ENCODE assay signal across 8 mouse cellular contexts in the genomic region with DNA sequence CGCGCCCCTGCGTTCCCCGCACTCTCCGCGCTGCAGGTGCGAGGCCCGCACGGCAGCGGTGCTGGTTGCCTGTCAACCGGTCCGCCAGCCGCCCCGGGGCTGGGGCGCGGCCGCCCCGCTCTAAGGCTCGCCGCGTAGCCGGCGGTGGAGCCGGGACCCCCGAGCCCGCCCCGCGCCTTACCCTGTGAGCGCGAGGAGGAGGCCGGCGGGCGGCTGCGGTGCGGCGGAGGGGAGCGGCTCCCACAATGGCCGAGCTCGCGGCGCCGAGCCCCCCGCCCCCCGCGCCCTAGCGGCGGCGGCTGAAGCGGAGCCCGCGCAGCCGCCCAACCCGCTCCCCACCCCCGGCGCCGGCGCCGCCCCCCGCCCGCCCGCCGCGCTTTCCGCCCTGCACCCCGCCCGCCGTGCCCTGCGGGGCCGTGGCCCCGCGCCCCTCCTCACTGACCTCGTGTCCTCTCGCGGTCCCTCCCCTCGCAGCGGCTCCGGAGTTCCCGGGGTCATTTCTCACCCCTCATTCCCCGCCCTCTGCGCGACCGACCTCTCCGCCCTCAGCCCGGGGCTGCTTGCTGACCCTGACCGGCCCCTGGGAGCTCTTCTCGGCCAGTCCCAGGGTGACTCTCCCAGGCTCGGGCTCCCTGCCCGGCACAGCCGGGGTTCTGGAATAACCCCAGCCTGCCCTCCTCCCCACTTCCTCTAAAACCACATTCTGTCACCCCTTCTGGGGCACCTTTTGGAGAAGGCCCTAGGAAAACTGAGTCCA. TPM values are rescaled to one million over a fixed set of nuclear protein-coding genes. Genes with fewer than 3 reads are reported as not detected.
A peak's percentile ranks its signal among the peaks of the same experiment; 100 is the strongest.
DNase-seq lines count a peak whose midpoint lies in the region; ATAC-seq and TF ChIP-seq lines count a peak whose summit lies in the region.

No protein-coding gene starts in this region.

- under 1% methylated on average over 58 of the region's 89 CpGs for WGBS in heart, embryonic 13.5 days
- WGBS in kidney, embryonic 15.5 days, result under 1% methylated on average over 50 of the region's 89 CpGs

- H3K4me2 ChIP-seq in heart, embryonic 13.5 days, result peak overlapping the region; percentile 100
- peak overlapping the region; percentile 100 for H3K4me2 ChIP-seq in kidney, embryonic 15.5 days

- 0 out of 2 replicates have a peak, but pooled peaks cover 2% of the 10 kb centered on the region for H3K36me3 ChIP-seq in E14TG2a.4 (ENCODE audit: insufficient read depth, low read length)
- peaks cover 16% of the 10 kb centered on the region for H3K36me3 ChIP-seq in heart, embryonic 13.5 days
- no peaks in the 10 kb centered on the region for H3K36me3 ChIP-seq in kidney, embryonic 15.5 days

- peak overlapping the region; percentile 93 for H3K9ac ChIP-seq in heart, embryonic 13.5 days
- peak overlapping the region; percentile 64 for H3K9ac ChIP-seq in kidney, embryonic 15.5 days

- ATAC-seq in heart, embryonic 13.5 days (ENCODE audit: extremely low read depth, insufficient number of reproducible peaks, low FRiP score, low TSS enrichment), result no peak; the same call in 1 of the 2 replicates
- ATAC-seq in kidney, embryonic 15.5 days (replicated peaks; ENCODE audit: low FRiP score), result peak; percentile 61
- no peak for ATAC-seq in activated CD4-positive, CD25-positive, alpha-beta regulatory T cell, adult 4 months

- H3K27ac ChIP-seq in heart, embryonic 13.5 days (replicated peaks), result peak overlapping the region; percentile 50
- H3K27ac ChIP-seq in kidney, embryonic 15.5 days, result peak overlapping the region; percentile 51; the same call in 1 of the 2 replicates

- peak; percentile 41 to 47 for DNase-seq in adrenal gland, adult 18-20 months (ENCODE audit: low spot score in 2 of 2)
- peak; percentile 84 for DNase-seq in embryo, embryonic 9.5 days (ENCODE audit: extremely low spot score)
- DNase-seq in lung, postnatal 10 days, result peak; percentile 67
- peak; percentile 48 for DNase-seq in right cerebral cortex, postnatal 14 days

- no peak for TF ChIP-seq CTCF in E14TG2a.4 (conservative IDR thresholded peaks at IDR 0.05; ENCODE audit: low read length)

- H3K9me3 ChIP-seq in E14TG2a.4 (ENCODE audit: low read length), result no peaks in the 10 kb centered on the region
- no peaks in the 10 kb centered on the region for H3K9me3 ChIP-seq in heart, embryonic 13.5 days
- no peaks in the 10 kb centered on the region for H3K9me3 ChIP-seq in kidney, embryonic 15.5 days (replicated peaks)

- H3K4me1 ChIP-seq in E14TG2a.4 (replicated peaks; ENCODE audit: low read depth, low read length), result peaks cover 57% of the 10 kb centered on the region
- H3K4me1 ChIP-seq in heart, embryonic 13.5 days, result peaks cover 21% of the 10 kb centered on the region
- H3K4me1 ChIP-seq in kidney, embryonic 15.5 days, result peaks cover 17% of the 10 kb centered on the region

- H3K4me3 ChIP-seq in E14TG2a.4 (replicated peaks; ENCODE audit: low read length), result peak overlapping the region; percentile 90
- peak overlapping the region; percentile 84 for H3K4me3 ChIP-seq in heart, embryonic 13.5 days
- peak overlapping the region; percentile 81 for H3K4me3 ChIP-seq in kidney, embryonic 15.5 days (replicated peaks)

- H3K27me3 ChIP-seq in E14TG2a.4 (ENCODE audit: insufficient read depth, low read length), result peaks cover 52% of the 10 kb centered on the region
- H3K27me3 ChIP-seq in heart, embryonic 13.5 days (replicated peaks), result peaks cover 14% of the 10 kb centered on the region; the same call in 1 of the 2 replicates
- peaks cover 14% of the 10 kb centered on the region; the same call in 1 of the 2 replicates for H3K27me3 ChIP-seq in kidney, embryonic 15.5 days

RNA-seq across cellular contexts. Expression of gene Macf1, which starts 3.0 kb away (rescaled TPM):
- total RNA-seq in adrenal gland, adult 18-20 months (2021), result 100 to 1,000 TPM; 108 to 123 TPM
- polyA plus RNA-seq in heart, embryonic 13.5 days (2015; fragmentation: Nextera tagmentation; extraction: Ambion mirVana), result 43.7 and 44.6 TPM in 2 replicates
- polyA plus RNA-seq in kidney, embryonic 15.5 days (2015; fragmentation: Nextera tagmentation; extraction: Ambion mirVana), result 38.1 and 41.2 TPM in 2 replicates
- 100 to 1,000 TPM; 141 to 142 TPM for polyA plus RNA-seq in activated CD4-positive, CD25-positive, alpha-beta regulatory T cell, adult 4 months (2017; shearing (Covaris generic))

RNA-seq across cellular contexts. Expression of gene Ndufs5, which starts 30.8 kb away (rescaled TPM):
- total RNA-seq in adrenal gland, adult 18-20 months (2021), result 100 to 1,000 TPM; 244 to 304 TPM
- 423 and 513 TPM in 2 replicates for polyA plus RNA-seq in heart, embryonic 13.5 days (2015; fragmentation: Nextera tagmentation; extraction: Ambion mirVana)
- polyA plus RNA-seq in kidney, embryonic 15.5 days (2015; fragmentation: Nextera tagmentation; extraction: Ambion mirVana), result 314 and 337 TPM in 2 replicates
- polyA plus RNA-seq in activated CD4-positive, CD25-positive, alpha-beta regulatory T cell, adult 4 months (2017; shearing (Covaris generic)), result 100 to 1,000 TPM; 148 to 159 TPM
